Mouse (Mus musculus): ENCODE measurements around the gene Rdh1.

DNA sequence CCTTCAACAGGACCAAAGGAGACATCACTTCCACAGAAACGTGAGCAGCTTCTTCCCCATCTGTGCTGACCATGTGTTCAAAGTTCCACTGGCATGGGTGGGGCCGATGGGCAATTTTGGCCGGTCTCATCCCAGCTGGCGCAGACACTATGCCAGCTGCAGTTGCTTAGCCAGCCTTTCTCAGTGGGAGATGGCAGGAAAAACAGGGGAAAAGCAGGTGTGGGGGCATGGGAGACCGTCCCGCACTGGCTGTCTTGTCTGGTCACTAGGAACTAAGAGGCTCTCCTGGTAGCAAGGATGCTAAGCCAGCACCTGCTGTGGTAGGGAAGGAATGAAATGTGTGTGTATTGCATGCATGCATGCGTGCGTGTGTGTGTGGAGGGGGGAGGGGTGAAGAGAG, 31.1 kb upstream of the Rdh1 start:
- TF ChIP-seq CTCF (IDR thresholded peaks at IDR 0.05; ENCODE audit: control insufficient read depth, insufficient read depth, insufficient replicate concordance, low read depth, low read length) (no peak), POLR2A (IDR thresholded peaks at IDR 0.05; ENCODE audit: control insufficient read depth, low read depth, low read length) (no peak)
